In the genomic region with DNA sequence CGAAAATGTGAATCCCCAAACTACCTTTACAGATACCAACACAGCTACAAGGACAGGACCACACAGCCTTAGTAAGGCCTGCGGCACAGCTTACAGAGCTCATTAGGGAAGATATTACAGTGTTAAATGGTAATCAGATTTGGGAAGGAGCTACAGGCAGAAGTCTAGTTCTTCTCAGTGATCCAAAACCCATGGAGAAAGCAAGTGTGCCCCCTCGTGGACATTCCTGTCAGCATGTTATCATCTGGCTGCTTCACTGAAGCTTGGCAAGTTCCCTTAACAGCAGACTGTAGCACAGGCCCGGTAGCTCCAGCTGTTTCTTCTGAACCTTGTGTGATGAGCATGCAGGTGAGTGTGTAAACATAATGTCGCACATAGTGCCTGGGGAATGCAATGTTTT, we compare ENCODE assay signal across 10 mouse cellular contexts.
A peak's percentile ranks its signal among the peaks of the same experiment; 100 is the strongest.
DNase-seq lines count a peak whose midpoint lies in the region; ATAC-seq lines count a peak whose summit lies in the region.
"Had no signal": no experiment of that assay in that cellular context is flagged by ENCODE, and none has a peak within 500 bp of the region (broad histone marks: within the 10 kb centered on the region; RNA-seq: fewer than 3 reads in every experiment).

No protein-coding gene starts in this region.

- H3K4me1 ChIP-seq in kidney, embryonic 14.5 days (ENCODE audit: control insufficient read depth, insufficient read depth, low read length), result no peaks in the 10 kb centered on the region
- no peaks in the 10 kb centered on the region for H3K4me1 ChIP-seq in neural tube, embryonic 14.5 days (ENCODE audit: control insufficient read depth, insufficient read depth, low read length)
- H3K4me1 ChIP-seq: embryonic facial prominence, embryonic 15.5 days had no signal

- intact Hi-C loops in left cerebral cortex, postnatal 4 days (cut with DNase I), result loop anchor here (5.0 to 10.0 kb wide), 2 partner anchors 124 to 546 kb away; no protein-coding TSS in a partner anchor

- H3K9me3 ChIP-seq in kidney, embryonic 14.5 days (ENCODE audit: control insufficient read depth, low read length), result no peaks in the 10 kb centered on the region
- no peaks in the 10 kb centered on the region for H3K9me3 ChIP-seq in neural tube, embryonic 14.5 days (ENCODE audit: control insufficient read depth, low read length)
- H3K9me3 ChIP-seq: embryonic facial prominence, embryonic 15.5 days had no signal

- H3K4me3 ChIP-seq in kidney, embryonic 14.5 days (ENCODE audit: low read length), result no peak overlapping the region
- no peak overlapping the region for H3K4me3 ChIP-seq in neural tube, embryonic 14.5 days (ENCODE audit: low read depth, low read length)
- H3K4me3 ChIP-seq: embryonic facial prominence, embryonic 15.5 days; myocyte had no signal

- no peak overlapping the region for H3K4me2 ChIP-seq in kidney, embryonic 14.5 days (replicated peaks; ENCODE audit: low read depth, low read length)
- H3K4me2 ChIP-seq in neural tube, embryonic 14.5 days (ENCODE audit: low read depth, low read length), result no peak overlapping the region
- H3K4me2 ChIP-seq: embryonic facial prominence, embryonic 15.5 days had no signal

- H3K36me3 ChIP-seq in kidney, embryonic 14.5 days (ENCODE audit: control insufficient read depth, insufficient read depth, low read length), result no peaks in the 10 kb centered on the region
- H3K36me3 ChIP-seq in neural tube, embryonic 14.5 days (ENCODE audit: control insufficient read depth, insufficient read depth, low read length), result no peaks in the 10 kb centered on the region
- H3K36me3 ChIP-seq: embryonic facial prominence, embryonic 15.5 days had no signal

- no peaks in the 10 kb centered on the region for H3K27me3 ChIP-seq in kidney, embryonic 14.5 days (ENCODE audit: control insufficient read depth, insufficient read depth, low read length)
- no peaks in the 10 kb centered on the region for H3K27me3 ChIP-seq in neural tube, embryonic 14.5 days (ENCODE audit: control insufficient read depth, insufficient read depth, low read length)
- H3K27me3 ChIP-seq: embryonic facial prominence, embryonic 15.5 days had no signal

- WGBS in kidney, embryonic 14.5 days, result 36% methylated on average over 5 of the region's 5 CpGs
- 44% methylated on average over 5 of the region's 5 CpGs for WGBS in neural tube, embryonic 14.5 days

- 0 out of 2 replicates have a peak, but pooled peaks have one; percentile 20 for ATAC-seq in kidney, embryonic 14.5 days (ENCODE audit: low FRiP score, low TSS enrichment)
- peak; percentile 46 for ATAC-seq in neural tube, embryonic 14.5 days (ENCODE audit: low read depth)
- no peak for ATAC-seq in monocyte, adult 5-6 weeks (replicated peaks; ENCODE audit: insufficient number of reproducible peaks, low FRiP score, low TSS enrichment, poor library complexity, severe bottlenecking)

- H3K9ac ChIP-seq in kidney, embryonic 14.5 days (ENCODE audit: low read depth, low read length), result no peak overlapping the region
- H3K9ac ChIP-seq in neural tube, embryonic 14.5 days (replicated peaks; ENCODE audit: low read depth, low read length), result no peak overlapping the region
- H3K9ac ChIP-seq: embryonic facial prominence, embryonic 15.5 days had no signal

- DNase-seq in thymus, postnatal 4 days, result peak; percentile 51
- no peak for DNase-seq in thymus, adult 18-20 months
- DNase-seq in cerebellum, adult 18-20 months, result peak; percentile 91 to 92
- DNase-seq in forelimb bud, embryonic 11.5 days (ENCODE audit: low read depth, low spot score), result peak; percentile 65
- peak; percentile 89 for DNase-seq in left cerebral cortex, postnatal 4 days

- H3K27ac ChIP-seq in kidney, embryonic 14.5 days (ENCODE audit: low read depth, low read length), result no peak overlapping the region
- no peak overlapping the region for H3K27ac ChIP-seq in neural tube, embryonic 14.5 days (ENCODE audit: low read depth, low read length)
- H3K27ac ChIP-seq: embryonic facial prominence, embryonic 15.5 days had no signal

Comparison
In these comparisons a context has a peak if more than half of its experiments do, and no peak if none do; other contexts are left out.
1. DNase-seq: peak in thymus, postnatal 4 days (single experiment), cerebellum, adult 18-20 months (2 of 2), forelimb bud, embryonic 11.5 days (single experiment) and left cerebral cortex, postnatal 4 days (single experiment); none in thymus, adult 18-20 months (0 of 2).